Mouse (Mus musculus): Measurements from ENCODE around the gene U2surp. TPM values are rescaled to one million over a fixed set of nuclear protein-coding genes. Genes with fewer than 3 reads are reported as not detected.

The U2surp gene
- 10 to 100 TPM; 67.0 to 68.8 TPM for total RNA-seq (2021)

DNA sequence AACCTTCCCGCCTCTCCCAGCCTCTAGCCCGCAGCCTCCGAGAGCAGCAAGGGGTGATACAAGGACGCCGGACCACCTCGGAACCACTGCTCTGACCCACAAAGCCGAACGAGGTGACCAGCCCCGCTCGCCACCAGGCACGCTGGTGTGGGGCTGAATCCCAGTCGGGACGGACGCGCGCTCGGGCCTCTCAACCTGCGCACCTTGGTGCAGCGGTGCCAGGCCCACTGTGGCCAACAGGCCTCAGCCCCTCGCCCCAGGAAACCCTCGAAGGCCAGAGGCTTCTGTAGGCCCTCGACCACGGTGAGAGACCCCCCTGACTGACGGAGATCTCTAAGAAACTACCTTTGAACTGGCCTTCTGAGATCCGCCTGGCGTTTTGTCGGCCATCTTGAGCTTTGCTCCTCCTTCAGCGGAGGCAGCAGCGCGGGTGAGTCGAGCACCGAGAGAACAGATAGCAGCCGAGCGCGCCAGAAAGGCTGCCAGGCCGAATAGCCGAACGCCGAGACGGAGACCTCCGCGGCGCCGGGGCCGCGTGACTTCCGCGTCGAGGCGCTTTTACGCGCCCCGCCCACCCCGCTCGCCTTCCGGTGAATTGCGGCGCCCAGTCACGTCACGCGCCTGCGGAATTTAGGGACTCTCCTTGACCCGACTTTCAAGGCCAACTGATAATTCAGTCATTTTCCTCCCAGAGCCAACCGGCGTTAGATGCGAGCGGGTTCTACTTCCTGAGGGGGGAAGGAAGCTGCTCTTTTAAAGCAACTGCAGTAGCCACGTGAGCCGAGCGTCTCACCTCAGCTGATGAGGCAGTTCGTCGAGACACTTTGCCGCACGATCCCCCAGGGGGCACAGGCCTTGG lies at the start of gene U2surp:
U2surp (minus strand) TSS at position 525 of the 859 bp plus-strand sequence.
- peak; percentile 94 to 97 for DNase-seq

DNA sequence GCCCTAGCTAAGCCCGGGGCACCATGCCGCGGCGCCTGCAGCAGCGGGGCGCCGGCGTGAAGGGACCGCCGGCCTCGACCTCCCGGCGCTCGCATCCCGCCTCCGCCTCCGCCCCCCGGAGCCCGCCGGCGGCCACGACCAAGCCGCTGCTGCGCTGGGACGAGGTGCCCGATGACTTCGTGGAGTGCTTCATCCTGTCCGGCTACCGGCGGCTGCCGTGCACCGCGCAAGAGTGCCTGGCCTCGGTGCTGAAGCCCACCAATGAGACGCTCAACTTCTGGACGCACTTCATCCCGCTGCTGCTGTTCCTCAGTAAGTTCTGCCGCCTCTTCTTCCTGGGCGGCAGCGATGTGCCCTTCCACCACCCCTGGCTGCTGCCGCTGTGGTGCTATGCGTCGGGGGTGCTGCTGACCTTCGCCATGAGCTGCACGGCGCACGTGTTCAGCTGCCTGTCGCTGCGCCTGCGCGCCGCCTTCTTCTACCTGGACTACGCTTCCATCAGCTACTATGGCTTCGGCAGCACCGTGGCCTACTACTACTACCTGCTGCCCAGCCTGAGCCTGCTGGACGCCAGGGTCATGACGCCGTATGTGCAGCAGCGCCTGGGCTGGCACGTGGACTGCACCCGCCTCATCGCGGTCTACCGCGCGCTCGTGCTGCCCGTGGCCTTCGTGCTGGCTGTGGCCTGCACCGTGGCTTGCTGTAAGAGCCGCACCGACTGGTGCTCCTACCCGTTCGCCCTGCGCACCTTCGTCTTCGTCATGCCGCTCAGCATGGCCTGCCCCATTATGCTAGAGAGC lies 48.3 kb upstream of the U2surp start:
- peak; percentile 43 to 60 for DNase-seq

DNA sequence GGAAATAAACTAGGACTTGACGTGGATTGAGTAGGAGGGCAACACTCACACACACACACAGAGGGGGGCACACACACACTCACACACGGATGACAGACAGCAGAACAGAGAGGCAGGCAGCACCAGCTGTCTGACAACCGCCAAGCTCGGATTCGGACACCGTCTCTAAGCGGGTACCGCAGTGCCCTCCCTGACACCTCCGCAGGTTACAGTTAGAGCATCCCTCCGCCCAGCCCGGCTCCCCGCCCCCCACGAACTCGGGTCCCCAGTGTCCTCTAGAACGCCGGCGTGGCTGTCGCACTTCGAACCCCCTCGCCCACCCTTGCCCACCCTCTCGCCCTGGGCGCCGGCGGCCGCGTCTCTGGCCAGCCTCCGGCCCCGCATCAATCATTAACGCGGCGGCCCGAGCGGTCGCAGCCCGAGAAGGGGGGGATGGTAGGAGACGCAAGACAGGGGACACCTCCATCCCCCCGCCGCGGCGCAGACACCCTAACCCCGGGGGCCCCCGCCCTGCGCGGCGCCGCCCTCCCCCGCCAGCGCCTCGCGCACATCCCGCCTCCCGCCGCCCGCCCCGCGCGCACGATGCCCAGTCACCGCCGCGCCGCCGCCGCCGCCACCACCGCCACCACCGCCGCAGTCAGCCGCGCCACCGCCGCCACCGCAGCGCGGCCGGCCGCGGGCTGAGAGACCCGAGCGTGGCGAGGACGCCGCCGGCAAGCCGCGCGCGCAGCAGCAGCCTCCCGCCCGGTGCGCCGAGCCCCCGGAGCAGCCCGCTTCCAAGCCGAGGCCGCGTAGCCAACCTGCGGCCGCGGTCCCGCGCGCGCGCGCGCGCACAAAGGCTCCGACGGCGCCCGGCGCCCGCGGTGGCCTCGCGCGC lies 47.5 kb upstream of the U2surp start, which contains the start of gene Paqr9:
Paqr9 (plus strand) TSS at position 599 of the 877 bp plus-strand sequence.
- peak; percentile 54 to 59 for DNase-seq

- no peak for DNase-seq
Observed at GRCm38 (mm10) chr9:95558726-95559058, 46.9 kb upstream of the U2surp start.

- DNase-seq = no peak
Observed at GRCm38 (mm10) chr9:95557722-95558121, 45.9 kb upstream of the U2surp start.

DNA sequence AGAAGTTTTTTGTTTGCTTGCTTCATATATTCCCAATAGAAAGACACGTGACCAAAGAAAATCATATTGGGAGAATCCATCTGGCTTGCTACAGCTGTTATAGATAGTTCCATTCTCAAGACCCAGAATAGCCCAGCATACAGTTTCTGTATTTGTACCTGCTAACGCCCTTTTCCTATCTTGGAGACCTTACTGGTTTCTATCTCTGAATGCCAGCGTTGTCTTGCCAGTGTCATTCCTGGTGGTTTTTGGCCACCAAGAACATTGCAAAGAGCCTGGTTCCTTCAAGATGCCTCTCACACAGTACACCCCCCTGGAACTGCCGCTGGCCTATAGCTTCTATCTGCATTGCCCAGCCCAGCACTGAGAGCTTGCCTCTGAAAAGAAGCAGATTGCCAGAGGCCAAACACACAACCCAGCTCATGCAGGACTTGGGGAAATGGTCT lies 44.3 kb upstream of the U2surp start:
- no peak for DNase-seq

- DNase-seq = no peak
Observed at GRCm38 (mm10) chr9:95555233-95555740, 43.5 kb upstream of the U2surp start.

GRCm38 (mm10) chr9:95554231-95555221 lies 42.7 kb upstream of the U2surp start:
- DNase-seq = no peak

DNA sequence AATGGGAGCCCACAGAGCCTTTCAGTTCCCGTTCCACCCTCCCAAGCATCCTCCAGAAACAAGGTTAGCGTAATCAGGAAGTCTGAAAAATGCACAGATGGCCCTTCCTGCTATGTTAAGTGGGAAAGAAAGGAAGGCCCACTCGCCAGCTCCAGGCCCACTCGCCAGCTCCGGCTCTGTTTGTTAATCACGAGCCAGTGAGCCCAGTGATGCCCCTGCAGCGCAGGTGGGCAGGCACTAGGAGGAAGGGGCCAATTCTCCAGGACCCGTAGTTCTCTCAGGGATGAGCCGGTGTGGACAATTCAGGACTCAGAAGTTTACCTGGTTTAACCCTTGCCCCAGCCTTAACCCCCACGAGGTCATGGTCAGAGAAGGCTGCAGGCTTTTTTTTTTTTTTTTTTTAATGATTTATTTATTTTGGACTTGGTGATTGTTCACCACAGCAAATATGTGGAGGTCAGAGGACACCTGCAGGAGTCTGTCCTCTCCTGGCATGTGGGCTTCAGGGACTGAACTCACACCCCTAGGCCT lies 40.4 kb upstream of the U2surp start:
- no peak for DNase-seq

GRCm38 (mm10) chr9:95550856-95551774 lies 39.3 kb upstream of the U2surp start:
- DNase-seq = no peak

GRCm38 (mm10) chr9:95549626-95550411 lies 38.0 kb upstream of the U2surp start:
- DNase-seq = no peak

DNA sequence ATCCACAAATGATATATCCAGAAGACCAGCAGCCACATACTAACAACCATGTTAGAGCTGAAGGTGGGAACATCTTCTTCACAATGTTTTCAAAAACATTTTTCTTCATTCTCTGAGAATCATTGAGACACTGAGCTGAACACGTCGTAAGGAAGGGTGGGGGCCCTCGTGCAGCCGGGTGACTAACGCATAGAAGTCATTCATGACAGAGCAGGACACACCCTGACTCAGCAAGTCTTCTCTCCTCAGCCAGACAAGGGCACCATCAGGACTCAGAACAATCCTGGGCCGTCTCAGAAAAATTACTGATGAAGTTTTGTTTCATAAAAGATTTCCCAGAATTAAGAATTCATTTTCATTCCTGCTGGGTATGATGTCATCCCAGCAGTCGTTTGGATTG lies 34.9 kb upstream of the U2surp start:
- no peak for DNase-seq

- no peak for DNase-seq
Observed at GRCm38 (mm10) chr9:95544598-95544997, 32.8 kb upstream of the U2surp start.

DNA sequence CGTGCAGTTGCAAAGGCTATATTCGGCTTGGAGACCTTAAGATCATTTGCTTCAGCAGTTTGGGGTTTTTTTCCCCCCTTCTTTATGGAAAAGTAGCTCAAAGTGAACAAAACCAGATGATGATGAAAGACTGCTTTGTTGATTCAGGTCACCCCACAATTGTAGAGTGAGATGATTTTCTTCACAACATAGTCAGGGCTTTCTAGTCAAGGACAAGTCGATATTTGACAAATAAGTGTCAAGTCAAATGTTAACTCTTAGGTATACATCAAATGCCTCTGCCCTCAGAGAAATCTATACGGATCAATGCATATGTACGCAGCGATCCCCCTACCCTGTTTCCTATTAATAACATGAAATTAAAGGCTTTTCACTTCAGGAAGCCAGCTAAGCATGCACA lies 30.7 kb upstream of the U2surp start:
- DNase-seq = no peak

DNA sequence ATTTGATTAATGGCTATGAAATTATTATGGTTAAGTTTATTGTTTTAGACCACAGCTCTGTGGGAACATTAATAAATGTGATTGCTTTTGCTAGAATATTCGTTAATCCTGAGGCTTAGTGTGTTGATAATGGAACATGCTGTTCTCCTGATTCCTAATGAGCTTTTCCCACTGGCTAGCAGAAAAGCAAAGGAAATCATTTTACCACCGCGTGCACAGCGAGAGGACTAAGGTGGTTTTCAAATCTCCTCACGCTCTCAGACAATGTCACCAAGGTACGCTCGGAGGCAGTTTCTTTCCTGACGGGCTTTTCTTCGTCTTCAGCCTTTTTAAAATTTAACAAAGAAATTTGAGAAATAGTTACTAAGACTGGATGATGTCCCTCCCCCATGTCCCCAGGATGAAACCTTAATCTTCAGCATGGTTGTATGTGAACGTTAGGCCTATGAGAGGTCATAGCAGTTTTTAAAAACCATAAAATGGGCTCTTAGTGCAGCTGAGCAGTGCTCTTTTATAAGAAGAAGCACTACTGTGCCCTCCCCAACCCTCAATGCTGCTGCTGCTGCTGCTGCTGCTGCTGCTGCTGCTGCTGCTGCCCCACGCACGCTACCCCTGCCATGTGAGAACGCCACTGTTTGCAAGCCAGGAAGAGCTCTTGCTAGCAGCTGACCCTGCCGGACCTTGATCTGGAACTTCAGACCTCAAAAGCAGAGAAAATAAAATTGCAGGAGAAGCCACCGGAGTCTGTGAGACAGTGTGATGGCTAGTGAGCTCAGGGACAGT lies 30.0 kb upstream of the U2surp start:
- DNase-seq = no peak

DNA sequence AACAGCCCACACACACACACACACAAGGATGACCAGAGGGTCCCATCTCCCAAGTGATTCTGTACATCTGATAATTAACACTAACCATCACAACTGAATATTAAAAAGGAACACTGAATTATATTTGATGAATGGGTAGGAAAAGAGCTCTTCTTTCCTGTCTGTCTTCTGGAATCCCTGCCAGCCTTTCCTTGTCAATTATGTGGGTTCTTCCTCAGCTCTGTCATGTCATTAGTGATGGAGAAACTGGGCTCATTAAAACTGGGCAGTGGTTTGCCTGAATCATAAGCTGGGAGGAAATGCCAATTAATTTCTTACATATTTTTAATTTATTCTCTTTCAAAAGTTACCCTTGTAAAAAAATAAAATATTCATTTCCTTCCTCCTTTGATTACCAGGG lies 29.4 kb upstream of the U2surp start:
- no peak for DNase-seq

DNA sequence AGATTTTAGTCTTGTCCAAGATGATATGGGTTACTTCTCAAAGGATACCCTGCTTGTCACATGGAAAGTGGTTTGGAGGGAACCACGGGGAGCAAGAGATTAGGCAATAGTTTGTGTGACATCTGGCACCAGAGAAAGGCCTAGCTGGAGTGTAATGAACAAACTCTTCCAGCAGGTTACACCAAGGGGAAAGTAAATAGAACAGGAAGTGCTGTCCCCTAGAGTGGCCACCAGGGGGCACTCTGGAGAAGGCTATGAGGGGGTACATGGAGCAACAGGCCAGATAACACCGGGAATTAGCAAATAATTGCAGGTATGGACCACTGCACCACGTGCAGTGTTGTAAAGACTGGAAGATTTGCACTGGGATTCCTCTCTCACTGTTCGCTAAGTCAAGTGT lies 28.7 kb upstream of the U2surp start:
- no peak for DNase-seq
